Mouse (Mus musculus) myocyte (in vitro differentiated cells): ENCODE measurements at regions not wholly inside any gene's neighbourhood (a gene's known extent, or its start where the extent isn't known, plus 50 kb on each side); places are given as distances from the start of the nearest gene placed in this dataset.

ENCODE experiments used
- CEBPB ChIP-seq: IDR thresholded peaks from 2 replicates; pipeline ENCODE4 v1.6.1; 2011; ENCODE audit warnings: mild to moderate bottlenecking, moderate library complexity; ENCODE audit not compliant: poor library complexity, insufficient read depth, severe bottlenecking
- E2F4 ChIP-seq: IDR thresholded peaks from one replicate; pipeline ENCODE4 v1.6.1; 2011; ENCODE audit warnings: mild to moderate bottlenecking, control low read depth, moderate library complexity; ENCODE audit not compliant: insufficient read depth
- MAX ChIP-seq: IDR thresholded peaks from one replicate; pipeline ENCODE4 v1.6.1; 2011; ENCODE audit warnings: low read depth, mild to moderate bottlenecking, control low read depth
- MYOD1 ChIP-seq, 3 experiments: IDR thresholded peaks; one replicate each; pipeline ENCODE4 v1.6.1; 2011; ENCODE audit warnings: control low read depth in 2 of 3, low read depth in 2 of 3, mild to moderate bottlenecking in 2 of 3, moderate library complexity in 1 of 3; ENCODE audit not compliant: insufficient read length in 2 of 3, control insufficient read depth in 1 of 3
- MYOG ChIP-seq, 3 experiments: IDR thresholded peaks; one replicate each; pipeline ENCODE4 v1.6.1; 2011; ENCODE audit warnings: control low read depth in 2 of 3, low read depth in 2 of 3, mild to moderate bottlenecking in 2 of 3; ENCODE audit not compliant: insufficient read length in 2 of 3, control insufficient read depth in 1 of 3, insufficient read depth in 1 of 3
- POLR2A ChIP-seq: IDR thresholded peaks from one replicate; pipeline ENCODE4 v1.6.1; 2011; ENCODE audit warnings: low read depth, mild to moderate bottlenecking, control low read depth, moderate library complexity; ENCODE audit not compliant: insufficient read length
- POLR2AphosphoS2 ChIP-seq: IDR thresholded peaks from one replicate; pipeline ENCODE4 v1.6.1; 2011; ENCODE audit warnings: low read depth, control low read depth; ENCODE audit not compliant: insufficient read length
- REST ChIP-seq: IDR thresholded peaks from one replicate; pipeline ENCODE4 v1.6.1; 2011; ENCODE audit warnings: mild to moderate bottlenecking, control low read depth, moderate library complexity; ENCODE audit not compliant: insufficient read depth, insufficient read length
- SRF ChIP-seq: IDR thresholded peaks from one replicate; pipeline ENCODE4 v1.6.1; 2011; ENCODE audit warnings: low read depth; ENCODE audit not compliant: control insufficient read depth, insufficient read length
- TCF12 ChIP-seq: IDR thresholded peaks from one replicate; pipeline ENCODE4 v1.6.1; 2011; ENCODE audit warnings: mild to moderate bottlenecking, control low read depth; ENCODE audit not compliant: poor library complexity, insufficient read depth, severe bottlenecking
- TCF3 ChIP-seq: IDR thresholded peaks from one replicate; pipeline ENCODE4 v1.6.1; 2011; ENCODE audit warnings: low read depth, control low read depth; ENCODE audit not compliant: insufficient read length
- USF1 ChIP-seq: IDR thresholded peaks from one replicate; pipeline ENCODE4 v1.6.1; 2011; ENCODE audit warnings: low read depth, mild to moderate bottlenecking, control low read depth, moderate library complexity

DNA sequence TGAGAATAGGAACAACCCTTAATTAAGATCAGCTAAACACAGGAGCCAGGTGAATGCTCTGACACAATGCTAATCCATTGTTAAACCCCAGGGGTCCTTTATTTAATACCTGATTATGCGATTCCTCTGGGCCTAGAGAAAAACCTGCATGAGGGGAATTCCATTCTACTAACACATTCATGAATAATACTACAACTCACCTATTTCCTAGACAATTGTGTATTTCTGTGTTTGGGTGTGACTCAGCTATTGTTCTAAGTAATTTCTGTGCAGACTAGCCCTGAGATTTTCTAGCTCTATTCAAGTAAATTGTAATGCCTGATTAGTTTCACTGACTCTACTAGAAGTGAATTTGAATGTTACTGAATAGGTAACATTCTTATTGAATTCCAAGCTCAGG lies 2176.5 kb downstream of the Gm37988 start:
- no peak for TF ChIP-seq POLR2A
- no peak for TF ChIP-seq CEBPB
- no peak for TF ChIP-seq MAX
- TF ChIP-seq MYOG (IDR thresholded peaks at IDR 0.05; ENCODE audit: control insufficient read depth in 1 of 3, insufficient read depth in 1 of 3, insufficient read length in 2 of 3, low read depth in 2 of 3), result no peak
- no peak for TF ChIP-seq POLR2AphosphoS2
- TF ChIP-seq E2F4, result no peak
- no peak for TF ChIP-seq TCF3
- no peak for TF ChIP-seq TCF12
- no peak for TF ChIP-seq USF1
- no peak for TF ChIP-seq MYOD1 (IDR thresholded peaks at IDR 0.05; ENCODE audit: control insufficient read depth in 1 of 3, insufficient read length in 2 of 3, low read depth in 2 of 3)
- TF ChIP-seq REST, result no peak
- no peak for TF ChIP-seq SRF
